In genomic region chr4:106614180-106614797, GRCm38 (mm10) we compare ENCODE assay signal across 8 mouse cellular contexts. TPM values are rescaled to one million over a fixed set of nuclear protein-coding genes. Genes with fewer than 3 reads are reported as not detected.
DNase-seq lines count a peak whose midpoint lies in the region; ATAC-seq lines count a peak whose summit lies in the region.

No protein-coding gene starts in this region.

- H3K27ac ChIP-seq in hindbrain, embryonic 13.5 days = no peak overlapping the region

- no peak overlapping the region for H3K4me2 ChIP-seq in hindbrain, embryonic 13.5 days

- H3K9me3 ChIP-seq in hindbrain, embryonic 13.5 days = no peaks in the 10 kb centered on the region

- peak; percentile 58 for DNase-seq in Muller cell, postnatal 12 days (ENCODE audit: inconsistent ontology term)
- peak; percentile 43 for DNase-seq in cerebellum, adult 9-11 months
- DNase-seq in layer of hippocampus, postnatal 14 days (ENCODE audit: low spot score in 2 of 2) = peak; percentile 77 to 78
- DNase-seq in lung, postnatal 10 days = peak; percentile 77
- DNase-seq in retina, postnatal 1 day = peak; percentile 85
- peak; percentile 64 for DNase-seq in urinary bladder, postnatal 14 days (ENCODE audit: low spot score)

- peak; percentile 72 for ATAC-seq in frontal cortex, adult (ENCODE audit: low TSS enrichment)
- ATAC-seq in hindbrain, embryonic 13.5 days (ENCODE audit: low FRiP score) = peak; percentile 76

- H3K9ac ChIP-seq in hindbrain, embryonic 13.5 days = no peak overlapping the region; the same call in 1 of the 2 replicates

- peaks cover 13% of the 10 kb centered on the region for H3K4me1 ChIP-seq in hindbrain, embryonic 13.5 days (replicated peaks)

- H3K27me3 ChIP-seq in hindbrain, embryonic 13.5 days = peaks cover 26% of the 10 kb centered on the region

- H3K4me3 ChIP-seq in hindbrain, embryonic 13.5 days = no peak overlapping the region

- H3K36me3 ChIP-seq in hindbrain, embryonic 13.5 days = no peaks in the 10 kb centered on the region

- 39% methylated on average over 7 of the region's 7 CpGs for WGBS in hindbrain, embryonic 13.5 days

RNA-seq across cellular contexts. Expression of gene Lexm, which starts 2.8 kb away (rescaled TPM):
- 0.10 TPM in 1 of 2 replicates, not detected in the other for polyA plus RNA-seq in hindbrain, embryonic 13.5 days (2015; fragmentation: Nextera tagmentation; extraction: Ambion mirVana)
- not detected for total RNA-seq in layer of hippocampus, postnatal 14 days (2021)

RNA-seq across cellular contexts. Expression of gene Ttc22, which starts 7.9 kb away (rescaled TPM):
- polyA plus RNA-seq in hindbrain, embryonic 13.5 days (2015; fragmentation: Nextera tagmentation; extraction: Ambion mirVana) = 1.6 and 1.7 TPM in 2 replicates
- total RNA-seq in layer of hippocampus, postnatal 14 days (2021) = under 1 TPM; 0.91 to 0.94 TPM

RNA-seq across cellular contexts. Expression of gene Pars2, which starts 36.6 kb away (rescaled TPM):
- 8.4 and 9.2 TPM in 2 replicates for polyA plus RNA-seq in hindbrain, embryonic 13.5 days (2015; fragmentation: Nextera tagmentation; extraction: Ambion mirVana)
- 1 to 10 TPM; 6.8 to 7.3 TPM for total RNA-seq in layer of hippocampus, postnatal 14 days (2021)

RNA-seq across cellular contexts. Expression of gene Dhcr24, which starts 53.5 kb away (rescaled TPM):
- polyA plus RNA-seq in hindbrain, embryonic 13.5 days (2015; fragmentation: Nextera tagmentation; extraction: Ambion mirVana) = 6.3 and 6.5 TPM in 2 replicates
- 100 to 1,000 TPM in 1 of 2 experiments, 10 to 100 TPM in 1; 93.8 to 106 TPM for total RNA-seq in layer of hippocampus, postnatal 14 days (2021)
